Mouse (Mus musculus) bone marrow macrophage, adult 2 months (primary cell): ENCODE results near the gene Lrrc3b.

Experiments
- CTCF ChIP-seq: IDR thresholded peaks from 2 replicates; pipeline ENCODE4 v1.5.1; 2012; ENCODE audit warnings: low read depth, mild to moderate bottlenecking, low read length, moderate library complexity
- POLR2A ChIP-seq: IDR thresholded peaks from 2 replicates; pipeline ENCODE4 v1.6.1; 2012; ENCODE audit warnings: mild to moderate bottlenecking, low read depth, low read length, borderline replicate concordance

DNA sequence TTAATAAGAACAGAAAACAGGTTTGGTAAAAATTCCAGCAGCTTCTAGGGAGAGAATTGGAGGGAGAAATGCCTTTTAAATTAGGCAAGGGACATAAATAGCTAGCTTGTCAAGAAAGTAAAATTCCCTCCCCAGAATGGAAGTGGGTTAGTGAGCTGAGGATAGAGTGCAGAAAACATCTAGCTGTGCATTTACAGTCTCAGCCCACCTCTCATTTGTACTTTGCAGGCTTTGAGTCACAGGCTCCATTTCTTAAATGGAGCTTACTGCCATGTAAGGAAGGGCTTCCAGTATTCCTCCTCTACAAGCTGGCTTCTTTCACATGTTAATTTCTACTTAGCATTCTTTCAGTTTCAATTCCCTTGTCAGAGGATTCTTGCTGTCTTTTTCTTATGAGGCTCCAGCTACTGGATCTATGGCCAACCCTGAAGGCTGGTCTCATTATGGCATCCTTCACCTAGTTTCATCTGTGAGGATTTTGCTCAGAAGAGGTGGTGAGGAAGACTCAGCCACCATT, 119.3 kb downstream of the Lrrc3b start:
- TF ChIP-seq CTCF (no peak), POLR2A (no peak)
